Mouse (Mus musculus) midbrain, postnatal 0 days (tissue): Measurements from ENCODE around the gene Pla2g5. TPM values are rescaled to one million over a fixed set of nuclear protein-coding genes. Genes with fewer than 3 reads are reported as not detected.
A peak's percentile ranks its signal among the peaks of the same experiment; 100 is the strongest.

Experiments used
- ATAC-seq: fragments of 200-750 bp; cut with Nextera tagmentation; 2 replicates; pipeline ENCODE4 v1.8.0; 2017; ENCODE audit warnings: moderate number of reproducible peaks, mild to moderate bottlenecking, moderate TSS enrichment, moderate library complexity; ENCODE audit not compliant: low FRiP score
- DNase-seq: peaks from one replicate; pipeline ENCODE4 v3.0.0-alpha.2; 2015; ENCODE audit warnings: low spot score
- H3K27ac ChIP-seq: fragments of 300-500 bp; sonication (generic); 2 replicates; pipeline ENCODE4 v1.5.1; 2014; ENCODE audit warnings: low read depth, mild to moderate bottlenecking, low read length, mixed read lengths
- H3K27me3 ChIP-seq: fragments of 300-500 bp; sonication (generic); 2 replicates; pipeline ENCODE4 v1.6.1; 2014; ENCODE audit warnings: low read length, control low read depth, mixed read lengths; ENCODE audit not compliant: insufficient read depth
- H3K36me3 ChIP-seq: fragments of 300-500 bp; sonication (generic); 2 replicates; pipeline ENCODE4 v1.6.1; 2014; ENCODE audit warnings: low read length, control low read depth, mixed read lengths; ENCODE audit not compliant: insufficient read depth
- H3K4me1 ChIP-seq: fragments of 300-500 bp; sonication (generic); 2 replicates; pipeline ENCODE4 v1.6.1; 2014; ENCODE audit warnings: mild to moderate bottlenecking, control low read depth, antibody characterized with exemption, low read length, mixed read lengths; ENCODE audit not compliant: insufficient read depth
- H3K4me2 ChIP-seq: fragments of 300-500 bp; sonication (generic); 2 replicates; pipeline ENCODE4 v1.6.1; 2014; ENCODE audit warnings: low read depth, mild to moderate bottlenecking, low read length, mixed read lengths; ENCODE audit not compliant: poor library complexity, severe bottlenecking
- H3K4me3 ChIP-seq: fragments of 300-500 bp; sonication (generic); 2 replicates; pipeline ENCODE4 v1.5.1; 2014; ENCODE audit warnings: low read depth, mild to moderate bottlenecking, low read length, moderate library complexity
- H3K9ac ChIP-seq: fragments of 300-500 bp; sonication (generic); replicated peaks from 2 replicates; pipeline ENCODE4 v1.6.1; 2014; ENCODE audit warnings: mild to moderate bottlenecking, low read length, moderate library complexity, mixed read lengths; ENCODE audit not compliant: poor library complexity, severe bottlenecking
- H3K9me3 ChIP-seq: fragments of 300-500 bp; sonication (generic); 2 replicates; pipeline ENCODE4 v1.6.1; 2016; ENCODE audit warnings: low read length, control low read depth
- CTCF ChIP-seq: IDR thresholded peaks from 2 replicates; pipeline ENCODE4 v1.5.1; 2016; ENCODE audit warnings: antibody characterized with exemption, mild to moderate bottlenecking
- WGBS: fragments of 180-500 bp; shearing (Covaris S2); extraction: QIAGEN DNeasy Blood & Tissue Kit; methylation state at CpG from one replicate; pipeline ENCODE4 v1.1.7; 2014; 5-methylcytosine and 5-hydroxymethylcytosine counted together
- polyA plus RNA-seq: library from polyadenylated mRNA; unstranded; fragments of >200 nt; fragmentation: Nextera tagmentation; extraction: Ambion mirVana; gene quantifications from 2 replicates; pipeline ENCODE4 v1.2.1, GENCODE M21; 2015
- total RNA-seq: library from RNA; depleted of rRNA; stranded (reverse); fragments of >200 nt; gene quantifications from 2 replicates; pipeline ENCODE4 v1.2.3, GENCODE M21; 2014

Gene Pla2g5
- total and polyA plus RNA-seq, 2 experiments from 2014 or later, result 0.64 to 2.5 TPM

DNA sequence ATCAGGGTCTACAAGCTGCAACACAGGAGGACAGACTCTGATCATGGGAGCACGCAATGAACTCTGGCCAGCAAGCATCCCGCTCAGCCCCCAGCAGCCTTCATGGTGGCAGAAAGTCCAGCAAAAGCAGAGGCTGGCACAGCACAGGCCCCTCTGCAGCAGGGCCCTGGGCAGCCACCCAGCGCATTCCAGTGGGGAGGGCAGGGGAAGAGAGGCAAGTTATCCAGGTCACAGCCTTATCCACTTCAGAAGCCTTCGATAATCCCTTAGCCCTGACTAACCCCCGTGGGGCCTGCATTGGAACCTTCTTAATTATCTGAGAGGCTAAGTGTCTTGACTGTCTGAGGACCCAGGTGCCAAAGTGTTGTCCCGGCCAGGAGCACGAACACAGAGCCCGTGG, 44.2 kb downstream of the Pla2g5 start:
- Histone ChIP-seq H3K9ac (no peak overlapping the region), H3K27ac (no peak overlapping the region), H3K27me3 (no peaks in the 10 kb centered on the region), H3K9me3 (no peaks in the 10 kb centered on the region), H3K4me2 (no peak overlapping the region), H3K4me1 (peaks cover 3% of the 10 kb centered on the region; the same call in 1 of the 2 replicates), H3K36me3 (no peaks in the 10 kb centered on the region), H3K4me3 (no peak overlapping the region)
- DNase-seq, result peak; percentile 29
- WGBS, result 28% methylated on average over 8 of the region's 8 CpGs
- ATAC-seq, result no peak
- no peak for TF ChIP-seq CTCF

- no peak for DNase-seq
- Histone ChIP-seq H3K36me3 (no peaks in the 10 kb centered on the region), H3K4me1 (peaks cover 3% of the 10 kb centered on the region; the same call in 1 of the 2 replicates), H3K27ac (no peak overlapping the region), H3K4me3 (no peak overlapping the region), H3K4me2 (no peak overlapping the region), H3K9ac (no peak overlapping the region), H3K27me3 (no peaks in the 10 kb centered on the region), H3K9me3 (no peaks in the 10 kb centered on the region)
- TF ChIP-seq CTCF, result no peak
- WGBS, result 83% methylated on average over 6 of the region's 6 CpGs
- ATAC-seq, result no peak
Measured at GRCm38 (mm10) chr4:138817736-138818135, 45.5 kb downstream of the Pla2g5 start.

DNA sequence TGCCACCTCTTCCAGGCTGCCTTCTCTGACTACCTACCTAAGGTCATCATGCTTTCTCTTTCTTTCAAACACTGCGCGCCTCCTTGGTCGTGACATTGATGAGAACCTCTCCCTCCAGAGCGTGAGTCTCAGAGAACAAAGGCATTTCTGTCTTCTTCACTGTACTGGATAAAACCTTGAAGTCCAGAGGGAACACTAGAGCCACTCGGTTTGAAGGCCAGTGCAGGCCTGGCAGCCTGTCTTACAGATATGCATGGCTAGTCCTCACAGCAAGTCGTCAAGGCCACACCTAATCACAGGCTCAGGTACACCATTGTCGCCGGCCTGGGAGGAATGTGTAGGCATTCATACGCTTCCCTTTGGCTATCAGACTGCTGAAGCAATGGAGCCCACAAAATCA, 47.1 kb downstream of the Pla2g5 start:
- Histone ChIP-seq H3K4me1 (peaks cover 3% of the 10 kb centered on the region; the same call in 1 of the 2 replicates), H3K36me3 (no peaks in the 10 kb centered on the region), H3K9ac (no peak overlapping the region), H3K4me3 (no peak overlapping the region), H3K9me3 (no peaks in the 10 kb centered on the region), H3K4me2 (no peak overlapping the region), H3K27me3 (no peaks in the 10 kb centered on the region), H3K27ac (no peak overlapping the region)
- no peak for ATAC-seq
- 83% methylated on average over 9 of the region's 9 CpGs for WGBS
- no peak for DNase-seq
- no peak for TF ChIP-seq CTCF

- DNase-seq (no peak), ATAC-seq (no peak)
- Histone ChIP-seq H3K36me3 (no peaks in the 10 kb centered on the region), H3K4me2 (no peak overlapping the region), H3K27ac (no peak overlapping the region), H3K9ac (no peak overlapping the region), H3K4me3 (no peak overlapping the region), H3K9me3 (no peaks in the 10 kb centered on the region), H3K4me1 (no peaks in the 10 kb centered on the region), H3K27me3 (no peaks in the 10 kb centered on the region)
- 79% methylated on average over 7 of the region's 7 CpGs for WGBS
- no peak for TF ChIP-seq CTCF
Measured at GRCm38 (mm10) chr4:138806920-138807541, 56.3 kb downstream of the Pla2g5 start.

DNA sequence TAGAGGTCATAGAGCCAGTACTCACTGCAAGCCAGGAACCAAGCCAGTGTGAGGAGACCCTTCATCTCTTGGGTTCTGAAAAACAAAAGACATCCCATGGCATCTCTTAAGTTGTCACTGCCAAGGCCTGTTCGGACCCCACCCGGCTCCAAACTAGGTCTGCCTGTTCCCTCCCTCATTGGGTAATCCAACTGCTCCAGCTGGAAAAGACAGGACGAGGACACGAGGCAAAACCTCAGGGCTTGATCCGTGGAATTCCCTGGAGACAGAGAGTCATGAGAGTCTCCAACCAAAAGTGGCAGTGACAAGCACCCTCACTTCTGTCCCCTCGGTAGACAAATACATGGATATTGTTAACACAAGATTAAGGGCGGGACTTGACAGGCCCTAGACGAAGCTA, 57.1 kb downstream of the Pla2g5 start:
- Histone ChIP-seq H3K9me3 (no peaks in the 10 kb centered on the region), H3K27me3 (no peaks in the 10 kb centered on the region), H3K36me3 (no peaks in the 10 kb centered on the region), H3K4me3 (no peak overlapping the region), H3K4me1 (no peaks in the 10 kb centered on the region), H3K4me2 (no peak overlapping the region), H3K27ac (no peak overlapping the region), H3K9ac (no peak overlapping the region)
- ATAC-seq (no peak), DNase-seq (no peak)
- WGBS, result 86% methylated on average over 8 of the region's 8 CpGs
- no peak for TF ChIP-seq CTCF

- H3K36me3 ChIP-seq, result no peaks in the 10 kb centered on the region
- TF ChIP-seq CTCF, result no peak
- ATAC-seq (no peak), DNase-seq (peak; percentile 40)
- no peak overlapping the region for H3K27ac ChIP-seq
- no peak overlapping the region for H3K4me3 ChIP-seq
- H3K4me1 ChIP-seq, result no peaks in the 10 kb centered on the region
- H3K27me3 ChIP-seq, result no peaks in the 10 kb centered on the region
- no peaks in the 10 kb centered on the region for H3K9me3 ChIP-seq
- 38% methylated on average over 8 of the region's 8 CpGs for WGBS
- no peak overlapping the region for H3K4me2 ChIP-seq
- no peak overlapping the region for H3K9ac ChIP-seq
Measured at GRCm38 (mm10) chr4:138805248-138805647, 58.0 kb downstream of the Pla2g5 start.
